Mouse (Mus musculus) left cerebral cortex, adult 2 months (tissue): ENCODE results near the gene Tmem247. TPM values are rescaled to one million over a fixed set of nuclear protein-coding genes. Genes with fewer than 3 reads are reported as not detected.

Experiments
- DNase-seq, 2 experiments: peaks; one replicate each; pipeline ENCODE4 v3.0.0; 2021 to 2022; ENCODE audit warnings: low spot score in 2 of 2, mixed read lengths in 1 of 2; ENCODE audit errors: extremely low spot score in 1 of 2
- H3K27ac ChIP-seq: fragments of 200-600 bp; 2 replicates; pipeline ENCODE4 v1.8.1; 2022
- H3K4me3 ChIP-seq: fragments of 200-600 bp; 2 replicates; pipeline ENCODE4 v1.8.1; 2022
- CTCF ChIP-seq: fragments of 200-600 bp; IDR thresholded peaks from 2 replicates; pipeline ENCODE4 v1.8.1; 2022; ENCODE audit warnings: antibody characterized with exemption, mild to moderate bottlenecking, moderate library complexity
- intact Hi-C: fragments of 180-260 bp; cut with DNase I; formaldehyde crosslinking; loops from one replicate; pipeline ENCODE4 v1.15.1; 2025
- total RNA-seq, 2 experiments: library from RNA; stranded (reverse); gene quantifications; 2 replicates each; pipeline ENCODE4 v1.2.3; 2021

Tmem247 gene
- total RNA-seq, 2 experiments from 2014 or later = not detected

- intact Hi-C loops = loop anchor here (2.0 kb wide), 2 partner anchors 126 to 330 kb away; no protein-coding TSS in a partner anchor
- peak; percentile 75 for TF ChIP-seq CTCF
- H3K4me3 ChIP-seq = no peak overlapping the region
- H3K27ac ChIP-seq = no peak overlapping the region
- no peak for DNase-seq
These were observed 1.6 kb downstream of the Tmem247 start for GRCm38 (mm10) chr17:86918786-86919185.

GRCm38 (mm10) chr17:86919729-86920128, 2.6 kb downstream of the Tmem247 start:
- no peak overlapping the region for H3K27ac ChIP-seq
- intact Hi-C loops = loop anchor here (2.0 kb wide), 2 partner anchors 125 to 329 kb away; no protein-coding TSS in a partner anchor
- TF ChIP-seq CTCF = no peak

GRCm38 (mm10) chr17:86924679-86925078, 7.5 kb downstream of the Tmem247 start:
- Histone ChIP-seq H3K4me3 (no peak overlapping the region), H3K27ac (no peak overlapping the region)
- intact Hi-C loops = no loop called here
- DNase-seq = no peak
- no peak for TF ChIP-seq CTCF

More at GRCm38 (mm10) chr17:86919729-86920128, 2.6 kb downstream of the Tmem247 start:
- no peak overlapping the region for H3K4me3 ChIP-seq
- no peak for DNase-seq

GRCm38 (mm10) chr17:86926836-86927235, 9.7 kb downstream of the Tmem247 start:
- DNase-seq = no peak
- intact Hi-C loops = no loop called here
- Histone ChIP-seq H3K4me3 (no peak overlapping the region), H3K27ac (no peak overlapping the region)
- TF ChIP-seq CTCF = no peak

GRCm38 (mm10) chr17:86929355-86929754, 12.2 kb downstream of the Tmem247 start:
- intact Hi-C loops = no loop called here
- no peak for TF ChIP-seq CTCF
- DNase-seq = no peak
- Histone ChIP-seq H3K4me3 (no peak overlapping the region), H3K27ac (no peak overlapping the region)

GRCm38 (mm10) chr17:86929981-86930380, 12.8 kb downstream of the Tmem247 start:
- intact Hi-C loops = no loop called here
- no peak for TF ChIP-seq CTCF
- H3K4me3 ChIP-seq = no peak overlapping the region
- DNase-seq = no peak
- H3K27ac ChIP-seq = no peak overlapping the region

- no peak overlapping the region for H3K27ac ChIP-seq
- no peak for DNase-seq
- no peak overlapping the region for H3K4me3 ChIP-seq
- no peak for TF ChIP-seq CTCF
- intact Hi-C loops = no loop called here
These were observed 15.7 kb downstream of the Tmem247 start for GRCm38 (mm10) chr17:86932896-86933295.

GRCm38 (mm10) chr17:86937064-86937463, 19.9 kb downstream of the Tmem247 start:
- no peak overlapping the region for H3K27ac ChIP-seq
- no peak overlapping the region for H3K4me3 ChIP-seq
- no peak for DNase-seq
- intact Hi-C loops = loop anchor here (2.0 kb wide), 1 partner anchor 26 kb away; the partner anchor contains the start of gene Rhoq
- no peak for TF ChIP-seq CTCF

GRCm38 (mm10) chr17:86937497-86938155, 20.5 kb downstream of the Tmem247 start:
- peak; percentile 58 to 75 for DNase-seq
- peak overlapping the region; percentile 40 for H3K4me3 ChIP-seq
- intact Hi-C loops = loop anchor here (2.0 kb wide), 1 partner anchor 25 kb away; the partner anchor contains the start of gene Rhoq
- TF ChIP-seq CTCF = no peak
- peak overlapping the region; percentile 45 for H3K27ac ChIP-seq

- Histone ChIP-seq H3K4me3 (no peak overlapping the region), H3K27ac (no peak overlapping the region)
- no peak for TF ChIP-seq CTCF
- DNase-seq = no peak
- intact Hi-C loops = no loop called here
These were observed 21.5 kb downstream of the Tmem247 start for GRCm38 (mm10) chr17:86938683-86939082.

- Histone ChIP-seq H3K27ac (no peak overlapping the region), H3K4me3 (no peak overlapping the region)
- TF ChIP-seq CTCF = no peak
- intact Hi-C loops = no loop called here
- no peak for DNase-seq
These were observed 25.0 kb downstream of the Tmem247 start for GRCm38 (mm10) chr17:86942112-86942511.

GRCm38 (mm10) chr17:86943158-86943557, 26.0 kb downstream of the Tmem247 start:
- Histone ChIP-seq H3K4me3 (no peak overlapping the region), H3K27ac (no peak overlapping the region)
- intact Hi-C loops = no loop called here
- TF ChIP-seq CTCF = no peak
- no peak for DNase-seq

- Histone ChIP-seq H3K27ac (no peak overlapping the region), H3K4me3 (no peak overlapping the region)
- intact Hi-C loops = no loop called here
- DNase-seq = no peak
- no peak for TF ChIP-seq CTCF
These were observed 28.9 kb downstream of the Tmem247 start for GRCm38 (mm10) chr17:86946078-86946477.
